Mouse (Mus musculus) urinary bladder, postnatal 36 days (tissue): ENCODE data around the gene Hykk.

Experiments
- DNase-seq, 2 experiments: peaks; one replicate each; pipeline ENCODE4 v3.0.0; 2022; ENCODE audit warnings: low spot score in 2 of 2, mixed read lengths in 1 of 2

The Hykk gene

GRCm38 (mm10) chr9:54981291-54982191 lies 64.5 kb downstream of the Hykk start:
- DNase-seq = peak in 1 of 2 experiments; percentile 4

- no peak for DNase-seq
These were observed 65.3 kb downstream of the Hykk start for GRCm38 (mm10) chr9:54982401-54982800.

GRCm38 (mm10) chr9:54990362-54990761 lies 73.3 kb downstream of the Hykk start:
- no peak for DNase-seq

DNA sequence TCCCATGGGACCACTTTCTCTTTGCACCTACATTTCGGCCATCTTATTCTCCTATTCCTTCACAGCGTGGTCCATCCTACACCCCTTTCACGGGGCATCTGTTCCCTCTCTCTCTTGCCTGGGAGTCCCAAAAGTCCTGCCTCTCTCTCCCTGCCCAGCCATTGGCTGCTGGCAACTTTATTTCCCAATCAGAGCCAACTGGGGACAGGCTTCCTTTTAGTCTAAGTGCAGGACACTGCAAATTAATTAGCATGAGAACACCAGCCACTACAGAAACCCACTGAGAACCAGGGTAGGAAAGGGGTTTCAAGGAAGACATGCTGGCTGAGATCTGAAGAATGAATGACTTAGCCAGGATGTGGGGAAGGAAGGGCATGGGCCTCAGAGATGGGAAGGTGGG lies 77.3 kb downstream of the Hykk start:
- DNase-seq = no peak

GRCm38 (mm10) chr9:54995645-54996044 lies 78.6 kb downstream of the Hykk start:
- DNase-seq = no peak
